Mouse (Mus musculus) megakaryocyte, embryonic 14.5 days (primary cell): ENCODE data around the gene Odf3l1.

Experiments
- FLI1 ChIP-seq: IDR thresholded peaks from 2 replicates; pipeline ENCODE4 v1.6.1; 2012; ENCODE audit warnings: low read length, inconsistent platforms, mixed read lengths
- GATA1 ChIP-seq: IDR thresholded peaks from 3 replicates; pipeline ENCODE4 v1.6.1; 2012; ENCODE audit warnings: mixed read lengths, low read length, inconsistent platforms, borderline replicate concordance

DNA sequence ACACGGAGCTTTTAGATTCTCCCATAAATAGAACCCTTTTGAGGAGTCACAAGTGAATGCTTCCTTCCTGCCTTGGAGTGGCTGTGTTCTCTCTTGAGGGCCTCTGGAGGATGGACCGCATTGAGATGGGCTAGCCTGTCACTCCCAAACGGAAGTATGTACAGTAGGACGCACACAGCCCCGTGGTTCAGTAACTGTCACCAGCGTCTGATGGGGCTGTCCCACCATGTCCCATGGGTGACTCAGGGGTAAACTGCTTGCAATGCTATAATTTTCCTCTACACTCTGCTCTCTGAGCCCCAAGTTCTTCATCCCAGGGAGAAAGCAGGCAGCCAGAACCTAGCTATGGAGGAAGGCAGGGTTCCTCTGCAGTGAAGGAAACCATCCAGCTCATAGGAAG lies 56.5 kb downstream of the Odf3l1 start:
- no peak for TF ChIP-seq GATA1
- TF ChIP-seq FLI1: no peak
